Comparison of ENCODE assay signal across 21 mouse cellular contexts in genomic region chrX:155432862-155433261, GRCm38 (mm10).
DNase-seq lines count a peak whose midpoint lies in the region; ATAC-seq and TF ChIP-seq lines count a peak whose summit lies in the region.
"Had no signal": no experiment of that assay in that cellular context is flagged by ENCODE, and none has a peak within 500 bp of the region (broad histone marks: within the 10 kb centered on the region; RNA-seq: fewer than 3 reads in every experiment).

No protein-coding gene starts in this region.

- H3K4me1 ChIP-seq in kidney, embryonic 15.5 days, result no peaks in the 10 kb centered on the region
- H3K4me1 ChIP-seq: embryonic facial prominence, embryonic 13.5 days; forebrain, embryonic 12.5 days; heart, embryonic 10.5 days; hindbrain, embryonic 12.5 days had no signal

- peak; percentile 1 for DNase-seq in cerebellum, adult 9-10 months
- no peak for DNase-seq in cerebellum, adult 11 months
- no peak for DNase-seq in layer of hippocampus, adult 2 months (ENCODE audit: low spot score in 2 of 2)
- no peak for DNase-seq in layer of hippocampus, postnatal 10 days (ENCODE audit: low spot score in 2 of 2)
- DNase-seq in retina, embryonic 14.5 days (ENCODE audit: low spot score), result peak; percentile 1
- no peak for DNase-seq in retina, postnatal 1 day
- DNase-seq: adrenal gland, postnatal 25 days; cerebellum, adult 11-12 months; cerebellum, adult 9-11 months; cerebellum, postnatal 36 days; gastrocnemius, postnatal 10 days; heart, adult 18-20 months; heart, postnatal 10 days; heart, postnatal 4 days had no signal

- no peaks in the 10 kb centered on the region for H3K27me3 ChIP-seq in kidney, embryonic 15.5 days
- H3K27me3 ChIP-seq: embryonic facial prominence, embryonic 13.5 days; forebrain, embryonic 12.5 days; hindbrain, embryonic 12.5 days had no signal

- 66% methylated on average over 5 of the region's 5 CpGs for whole genome bisulfite sequencing in kidney, embryonic 15.5 days

- ATAC-seq in kidney, embryonic 15.5 days (replicated peaks; ENCODE audit: low FRiP score), result no peak
- ATAC-seq: activated CD4-positive, CD25-positive, alpha-beta regulatory T cell, adult 4 months; Patski had no signal

- H3K4me2 ChIP-seq in kidney, embryonic 15.5 days, result no peak overlapping the region
- H3K4me2 ChIP-seq: embryonic facial prominence, embryonic 13.5 days; forebrain, embryonic 12.5 days; hindbrain, embryonic 12.5 days had no signal

- H3K9me3 ChIP-seq in kidney, embryonic 15.5 days (replicated peaks), result no peaks in the 10 kb centered on the region
- H3K9me3 ChIP-seq: embryonic facial prominence, embryonic 13.5 days; forebrain, embryonic 12.5 days; heart, embryonic 10.5 days; hindbrain, embryonic 12.5 days had no signal

- H3K9ac ChIP-seq in kidney, embryonic 15.5 days, result no peak overlapping the region
- H3K9ac ChIP-seq: embryonic facial prominence, embryonic 13.5 days; forebrain, embryonic 12.5 days; hindbrain, embryonic 12.5 days had no signal

- peak; percentile 61 for TF ChIP-seq CTCF in layer of hippocampus, adult 2 months (conservative IDR thresholded peaks at IDR 0.05)

- H3K36me3 ChIP-seq in kidney, embryonic 15.5 days, result no peaks in the 10 kb centered on the region
- H3K36me3 ChIP-seq: embryonic facial prominence, embryonic 13.5 days; forebrain, embryonic 12.5 days; heart, embryonic 10.5 days; hindbrain, embryonic 12.5 days had no signal

- H3K27ac ChIP-seq in layer of hippocampus, adult 2 months, result no peak overlapping the region
- H3K27ac ChIP-seq in kidney, embryonic 15.5 days, result no peak overlapping the region
- H3K27ac ChIP-seq: embryonic facial prominence, embryonic 13.5 days; forebrain, embryonic 12.5 days; heart, embryonic 10.5 days; hindbrain, embryonic 12.5 days had no signal

- no peak overlapping the region for H3K4me3 ChIP-seq in layer of hippocampus, adult 2 months
- H3K4me3 ChIP-seq in kidney, embryonic 15.5 days (replicated peaks), result no peak overlapping the region
- H3K4me3 ChIP-seq: embryonic facial prominence, embryonic 13.5 days; forebrain, embryonic 12.5 days; heart, embryonic 10.5 days; hindbrain, embryonic 12.5 days had no signal

Comparison
In these comparisons a context has a peak if more than half of its experiments do, and no peak if none do; other contexts are left out.
1. DNase-seq: peak in cerebellum, adult 9-10 months (single experiment) and retina, embryonic 14.5 days (single experiment); none in cerebellum, adult 11 months (single experiment), layer of hippocampus, adult 2 months (0 of 2), layer of hippocampus, postnatal 10 days (0 of 2) and retina, postnatal 1 day (single experiment).